Mouse (Mus musculus) kidney, adult 11 months (tissue): ENCODE measurements at regions not wholly inside any gene's neighbourhood (a gene's known extent, or its start where the extent isn't known, plus 50 kb on each side); places are given as distances from the start of the nearest gene placed in this dataset.
"Not testable (repeated sequence)": the region's sequence is repeated elsewhere in the genome, so short reads cannot be mapped to it uniquely, and the experiment has no call there.

Experiments
- DNase-seq: peaks from one replicate; pipeline ENCODE4 v3.0.0; 2022

GRCm38 (mm10) chr7:39728930-39729329, 211.4 kb downstream of the Zfp619 start:
- no peak for DNase-seq

DNA sequence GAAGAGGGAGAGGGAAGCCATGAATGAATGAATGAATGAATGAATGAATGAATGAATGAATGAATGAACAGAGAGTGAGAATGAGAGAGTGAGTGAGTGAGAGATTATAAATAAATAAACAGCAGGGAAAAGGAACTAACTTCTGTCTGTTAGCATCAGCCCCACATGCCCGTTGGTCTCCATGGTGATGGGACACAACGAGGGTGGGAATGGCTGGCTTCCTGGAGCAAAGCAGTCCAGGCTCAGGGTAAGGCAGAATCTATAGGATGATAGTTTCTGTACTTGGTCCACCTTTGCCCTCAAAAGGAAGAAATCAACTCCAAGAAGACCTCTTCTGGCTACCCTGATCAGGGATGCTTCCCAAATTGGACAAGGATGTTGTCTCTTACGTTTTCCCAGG, 212.2 kb downstream of the Zfp619 start:
- no peak for DNase-seq

GRCm38 (mm10) chr7:39732790-39733189, 215.2 kb downstream of the Zfp619 start:
- DNase-seq: no peak

DNA sequence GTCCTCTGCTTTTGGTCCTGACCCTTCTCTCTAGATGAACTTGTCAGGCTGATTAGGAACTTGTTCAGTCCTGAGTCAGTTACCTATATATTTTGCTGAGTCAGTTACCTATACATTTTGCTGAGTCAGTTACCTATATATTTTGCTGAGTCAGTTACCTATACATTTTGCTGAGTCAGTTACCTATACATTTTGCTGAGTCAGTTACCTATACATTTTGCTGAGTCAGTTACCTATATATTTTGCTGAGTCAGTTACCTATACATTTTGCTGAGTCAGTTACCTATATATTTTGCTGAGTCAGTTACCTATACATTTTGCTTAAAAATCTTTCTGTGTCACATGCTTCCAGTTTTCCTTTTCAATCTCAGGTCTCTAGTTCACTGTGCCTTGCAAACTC, 230.8 kb downstream of the Zfp619 start:
- not testable (repeated sequence) for DNase-seq

- DNase-seq: no peak
These were observed 232.9 kb downstream of the Zfp619 start for GRCm38 (mm10) chr7:39750448-39750847.

- no peak for DNase-seq
These were observed 246.8 kb downstream of the Zfp619 start for GRCm38 (mm10) chr7:39764366-39764765.

GRCm38 (mm10) chr7:39765094-39765493, 247.5 kb downstream of the Zfp619 start:
- peak; percentile 16 for DNase-seq

DNA sequence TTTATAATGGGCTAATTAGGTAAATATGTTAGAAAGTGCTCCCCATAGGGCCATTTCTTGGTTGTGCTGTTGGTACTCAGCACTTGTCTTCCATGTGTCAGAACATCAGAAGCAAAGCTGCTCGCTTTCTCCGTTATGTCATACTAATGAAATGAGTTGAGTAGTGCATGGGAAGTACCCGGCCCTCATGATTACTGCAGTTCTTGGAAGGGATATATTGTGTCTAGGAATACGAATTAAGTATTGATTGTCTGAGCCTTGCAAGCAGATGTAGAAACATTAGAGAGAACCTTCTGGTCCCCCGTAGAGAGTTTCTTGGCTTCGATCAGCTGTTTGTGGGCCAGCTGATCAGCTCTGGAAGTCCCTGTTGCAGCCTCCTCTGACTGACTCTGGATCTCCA, 255.7 kb downstream of the Zfp619 start:
- DNase-seq: no peak

GRCm38 (mm10) chr7:39789321-39789720, 271.8 kb downstream of the Zfp619 start:
- no peak for DNase-seq

- DNase-seq: no peak
These were observed 272.3 kb downstream of the Zfp619 start for GRCm38 (mm10) chr7:39789880-39790279.

GRCm38 (mm10) chr7:39794751-39795150, 277.2 kb downstream of the Zfp619 start:
- no peak for DNase-seq

DNA sequence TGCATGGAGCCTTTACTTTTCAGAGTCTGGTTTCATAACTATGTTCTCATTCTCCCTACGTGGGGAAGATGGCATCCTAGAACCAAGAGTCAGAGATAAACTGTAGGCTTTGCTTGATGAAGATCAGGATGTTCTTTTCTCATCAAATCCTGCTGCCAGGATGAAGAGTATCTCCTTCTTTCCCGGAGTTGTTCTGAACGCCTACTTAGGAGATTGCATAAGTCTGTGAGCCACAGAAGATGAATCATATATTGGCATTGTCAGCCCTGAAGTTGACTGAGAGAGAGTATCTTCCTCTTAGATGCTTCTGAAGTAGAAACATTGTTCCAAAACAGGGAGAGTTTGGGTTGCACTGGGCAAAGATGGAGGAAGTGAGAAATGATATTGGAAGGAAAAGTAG, 286.7 kb downstream of the Zfp619 start:
- no peak for DNase-seq

- DNase-seq: no peak
These were observed 300.5 kb downstream of the Zfp619 start for GRCm38 (mm10) chr7:39818036-39818435.

DNA sequence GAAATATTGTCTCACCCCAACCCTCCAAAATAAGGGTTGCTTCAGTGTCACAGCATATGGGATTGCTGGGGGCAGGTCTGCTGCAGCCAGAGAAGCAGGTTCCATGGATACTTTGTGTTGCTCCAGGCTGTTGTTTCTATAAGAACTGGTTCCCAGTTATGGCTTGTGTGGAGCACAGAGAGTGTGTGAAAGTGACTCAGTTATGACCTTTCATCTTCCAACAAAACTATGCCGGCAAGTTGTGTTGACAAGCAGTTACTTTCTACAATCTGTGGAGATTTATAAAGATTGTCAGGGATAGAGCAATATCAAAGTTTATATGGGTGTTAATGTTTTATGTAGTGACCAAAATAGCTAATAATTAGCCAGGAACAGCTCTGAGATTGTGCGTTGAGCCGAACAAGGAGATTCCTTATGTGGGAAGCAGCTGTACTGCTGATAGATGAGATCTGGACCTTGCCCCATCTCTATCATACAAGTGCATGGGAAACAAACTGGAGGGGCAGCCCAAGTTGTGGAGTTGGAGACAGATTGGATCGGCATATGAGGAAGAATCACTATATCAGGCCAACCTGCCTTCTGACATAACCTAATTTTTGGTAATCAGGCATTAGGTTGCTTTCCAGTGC, 305.1 kb downstream of the Zfp619 start:
- DNase-seq: no peak

DNA sequence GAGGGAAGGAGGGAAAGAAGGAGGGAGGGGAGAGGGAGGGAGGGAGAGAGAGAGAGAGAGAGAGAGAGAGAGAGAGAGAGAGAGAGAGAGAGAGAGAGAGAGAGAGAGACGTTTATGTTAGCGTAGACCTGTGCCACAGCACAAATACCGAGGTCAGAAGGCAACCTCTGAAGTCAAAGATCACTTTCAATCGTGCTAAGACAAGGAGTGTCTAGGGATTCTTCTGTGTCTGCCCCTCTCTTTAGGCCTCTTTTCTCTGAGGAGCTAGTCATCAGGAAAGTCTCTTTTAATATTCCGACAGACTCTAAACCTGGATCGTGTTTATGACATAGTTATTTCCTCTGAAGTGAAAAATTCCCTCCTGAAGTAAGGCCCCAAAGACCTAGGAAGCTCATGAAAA, 310.8 kb downstream of the Zfp619 start:
- DNase-seq: no peak

DNA sequence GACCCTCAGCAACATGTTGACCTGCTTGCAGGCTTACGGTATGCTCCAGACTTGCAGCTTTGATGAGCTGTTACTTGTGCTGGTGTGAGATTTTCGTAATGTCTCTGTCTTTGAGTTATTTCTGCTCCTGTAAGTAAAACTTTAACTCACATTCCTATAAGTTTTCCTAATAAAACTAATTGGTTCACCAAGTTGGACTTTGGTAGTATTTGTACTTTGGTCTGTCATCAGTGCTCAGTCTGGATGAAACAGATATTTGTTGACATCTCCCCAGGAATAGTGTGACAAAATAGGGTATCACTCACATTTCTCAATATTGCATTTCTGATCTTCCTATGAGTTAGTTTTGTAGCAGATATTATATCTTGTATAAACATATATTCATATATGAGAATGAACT, 313.3 kb downstream of the Zfp619 start:
- DNase-seq: no peak

DNA sequence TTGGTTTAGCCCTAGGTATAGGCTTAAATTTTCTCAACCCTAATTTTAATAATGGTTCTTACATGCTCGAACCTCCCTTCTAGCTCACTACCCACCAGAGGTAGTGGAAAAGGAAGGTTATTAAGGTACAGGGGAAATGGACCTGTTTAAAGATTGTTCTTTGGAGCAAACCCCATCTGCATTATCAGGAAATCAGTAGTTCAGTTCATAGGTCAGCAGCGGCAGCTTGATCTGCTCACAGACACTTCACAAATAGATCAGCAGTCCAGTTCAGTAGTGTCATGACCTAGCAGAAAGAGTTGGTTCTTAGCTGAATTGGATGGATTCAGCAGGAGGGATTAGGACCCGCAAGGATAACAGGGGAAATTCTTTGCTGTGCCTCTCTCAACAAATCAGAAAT, 324.4 kb downstream of the Zfp619 start:
- DNase-seq: no peak

GRCm38 (mm10) chr7:39847914-39848782, 330.6 kb downstream of the Zfp619 start:
- peak; percentile 21 for DNase-seq

- no peak for DNase-seq
These were observed 339.7 kb downstream of the Zfp619 start for GRCm38 (mm10) chr7:39857301-39857700.

- no peak for DNase-seq
These were observed 345.3 kb downstream of the Zfp619 start for GRCm38 (mm10) chr7:39862835-39863234.

DNA sequence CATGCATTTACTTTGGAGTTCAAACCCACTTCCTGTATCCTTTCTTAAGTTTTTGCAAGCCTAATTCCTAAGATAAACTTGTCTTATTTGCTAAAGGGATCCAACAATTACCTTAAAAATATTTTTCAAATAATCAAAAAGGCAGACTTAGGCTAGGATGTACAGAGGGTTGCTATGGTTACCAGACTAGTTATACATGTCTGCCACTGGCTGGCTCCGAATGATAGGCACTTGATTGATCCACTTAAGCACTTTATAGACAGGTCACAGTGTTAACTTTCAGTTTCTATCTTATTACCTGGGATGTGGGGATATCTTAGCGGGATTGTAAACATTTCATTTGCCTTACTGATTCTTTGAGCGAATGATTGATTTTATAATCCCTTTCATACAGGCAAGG, 346.6 kb downstream of the Zfp619 start:
- DNase-seq: no peak

- DNase-seq: peak; percentile 31
These were observed 347.2 kb downstream of the Zfp619 start for GRCm38 (mm10) chr7:39864781-39865180.

- no peak for DNase-seq
These were observed 349.3 kb downstream of the Zfp619 start for GRCm38 (mm10) chr7:39866674-39867428.

DNA sequence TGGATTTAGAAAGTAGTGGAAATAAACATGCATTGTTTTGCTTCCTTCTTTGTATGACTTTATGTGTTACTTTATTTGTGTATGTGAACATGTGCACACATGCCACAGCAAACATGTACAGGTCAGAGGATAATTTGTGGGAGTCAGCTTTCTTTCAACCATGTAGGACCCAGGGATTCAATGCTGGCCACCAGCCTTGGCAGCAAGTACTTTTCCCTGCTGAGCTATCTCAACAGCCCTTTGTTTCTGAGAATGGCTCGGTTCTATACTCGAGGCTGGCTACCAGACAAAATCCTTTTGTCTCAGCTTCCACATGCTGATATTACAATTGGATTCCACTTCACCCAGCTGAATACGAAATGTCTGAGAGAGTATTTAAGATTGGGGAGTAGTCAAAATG, 349.9 kb downstream of the Zfp619 start:
- DNase-seq: no peak
